Mouse (Mus musculus) hindbrain, embryonic 13.5 days (tissue): Measurements from ENCODE around the gene Fbln1. TPM values are rescaled to one million over a fixed set of nuclear protein-coding genes. Genes with fewer than 3 reads are reported as not detected.

Source experiments
- ATAC-seq: fragments of 200-750 bp; cut with Nextera tagmentation; 2 replicates; pipeline ENCODE4 v1.8.0; 2017; ENCODE audit warnings: moderate TSS enrichment; ENCODE audit not compliant: low FRiP score
- H3K27ac ChIP-seq: fragments of 300-500 bp; sonication (generic); 2 replicates; pipeline ENCODE4 v1.5.1; 2015; ENCODE audit warnings: inconsistent platforms, mild to moderate bottlenecking, moderate library complexity
- H3K27me3 ChIP-seq: fragments of 300-500 bp; sonication (generic); 2 replicates; pipeline ENCODE4 v1.6.1; 2015; ENCODE audit warnings: mild to moderate bottlenecking, inconsistent platforms
- H3K36me3 ChIP-seq: fragments of 300-500 bp; sonication (generic); 2 replicates; pipeline ENCODE4 v1.6.1; 2015; ENCODE audit warnings: mild to moderate bottlenecking, inconsistent platforms
- H3K4me1 ChIP-seq: fragments of 300-500 bp; sonication (generic); replicated peaks from 2 replicates; pipeline ENCODE4 v1.6.1; 2015; ENCODE audit warnings: inconsistent platforms
- H3K4me2 ChIP-seq: fragments of 300-500 bp; sonication (generic); 2 replicates; pipeline ENCODE4 v1.6.1; 2015; ENCODE audit warnings: inconsistent platforms, mild to moderate bottlenecking, moderate library complexity
- H3K4me3 ChIP-seq: fragments of 300-500 bp; sonication (generic); 2 replicates; pipeline ENCODE4 v1.5.1; 2015; ENCODE audit warnings: mild to moderate bottlenecking, inconsistent platforms
- H3K9ac ChIP-seq: fragments of 300-500 bp; sonication (generic); 2 replicates; pipeline ENCODE4 v1.6.1; 2015; ENCODE audit warnings: mild to moderate bottlenecking, inconsistent platforms
- H3K9me3 ChIP-seq: fragments of 300-500 bp; sonication (generic); 2 replicates; pipeline ENCODE4 v1.6.1; 2016; ENCODE audit warnings: inconsistent platforms
- WGBS: fragments of 180-500 bp; shearing (Covaris S2); methylation state at CpG from one replicate; pipeline ENCODE4 v1.1.7; 2015; 5-methylcytosine and 5-hydroxymethylcytosine counted together
- polyA plus RNA-seq: library from polyadenylated mRNA; unstranded; fragments of >200 nt; fragmentation: Nextera tagmentation; extraction: Ambion mirVana; gene quantifications from 2 replicates; pipeline ENCODE4 v1.2.1, GENCODE M21; 2015

Fbln1 gene
- polyA plus RNA-seq, 1 experiment from 2014 or later: 60.7 TPM

DNA sequence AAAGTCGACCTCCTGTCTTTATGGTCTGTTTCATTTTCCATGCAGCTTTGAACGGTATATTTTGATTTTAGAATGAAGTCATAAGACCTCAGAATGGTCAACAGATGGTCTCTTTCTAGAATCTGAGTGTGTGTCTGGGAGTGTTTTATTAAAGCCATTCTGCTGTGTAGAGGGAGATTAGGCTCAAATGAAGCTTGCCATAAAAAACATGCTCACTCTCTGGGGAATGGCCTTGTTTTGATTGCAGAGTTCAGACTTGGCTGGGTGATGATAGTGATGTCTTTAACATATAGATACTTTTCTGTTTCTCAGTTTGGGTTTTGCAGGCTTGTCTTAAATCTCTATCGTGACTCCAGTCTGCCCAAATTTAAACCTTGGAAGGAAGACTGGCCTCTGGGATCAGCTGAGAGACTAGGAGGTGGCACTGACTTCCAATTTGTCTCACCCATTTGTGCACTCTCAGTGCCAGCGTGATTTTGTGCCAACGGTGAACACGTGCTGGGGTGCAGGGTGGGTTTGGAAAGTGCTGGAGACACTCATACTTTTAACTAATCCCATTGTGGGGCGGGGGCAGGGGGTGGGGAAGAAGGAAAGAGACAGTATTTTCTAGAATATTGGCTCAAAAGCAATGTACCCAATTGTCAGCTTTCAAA lies 26.1 kb upstream of the Fbln1 start:
- no peak overlapping the region for H3K27ac ChIP-seq
- no peak overlapping the region for H3K4me2 ChIP-seq
- H3K4me3 ChIP-seq: no peak overlapping the region
- no peaks in the 10 kb centered on the region for H3K36me3 ChIP-seq
- WGBS: 78% methylated on average over 7 of the region's 7 CpGs
- ATAC-seq: no peak
- H3K4me1 ChIP-seq: 0 out of 2 replicates have a peak, but pooled peaks cover 4% of the 10 kb centered on the region
- H3K9ac ChIP-seq: no peak overlapping the region
- no peaks in the 10 kb centered on the region for H3K9me3 ChIP-seq
- no peaks in the 10 kb centered on the region for H3K27me3 ChIP-seq

DNA sequence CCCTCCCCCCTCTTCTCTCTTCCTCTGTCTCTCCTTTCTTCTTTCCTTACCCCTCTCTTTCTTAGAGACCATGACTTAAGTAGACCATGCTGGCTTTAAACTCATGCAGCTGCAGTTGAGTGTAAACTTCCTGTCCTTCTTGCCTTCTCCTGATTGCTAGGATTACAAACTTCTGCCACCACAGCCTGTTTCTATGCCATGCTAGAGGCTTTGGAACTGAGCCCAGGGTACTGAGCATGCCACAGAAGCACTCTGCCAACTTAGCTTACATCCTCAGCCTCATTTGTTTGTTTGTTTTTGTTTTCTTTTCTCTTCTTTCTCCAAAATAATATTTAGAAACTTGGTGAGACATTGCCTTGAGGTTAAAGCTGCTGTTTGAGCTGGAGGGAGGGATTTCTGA lies 25.4 kb upstream of the Fbln1 start:
- no peak overlapping the region for H3K4me2 ChIP-seq
- no peak overlapping the region for H3K4me3 ChIP-seq
- H3K27ac ChIP-seq: no peak overlapping the region
- no peaks in the 10 kb centered on the region for H3K9me3 ChIP-seq
- no peaks in the 10 kb centered on the region for H3K36me3 ChIP-seq
- H3K4me1 ChIP-seq: 0 out of 2 replicates have a peak, but pooled peaks cover 4% of the 10 kb centered on the region
- H3K27me3 ChIP-seq: no peaks in the 10 kb centered on the region
- ATAC-seq: no peak
- H3K9ac ChIP-seq: no peak overlapping the region

DNA sequence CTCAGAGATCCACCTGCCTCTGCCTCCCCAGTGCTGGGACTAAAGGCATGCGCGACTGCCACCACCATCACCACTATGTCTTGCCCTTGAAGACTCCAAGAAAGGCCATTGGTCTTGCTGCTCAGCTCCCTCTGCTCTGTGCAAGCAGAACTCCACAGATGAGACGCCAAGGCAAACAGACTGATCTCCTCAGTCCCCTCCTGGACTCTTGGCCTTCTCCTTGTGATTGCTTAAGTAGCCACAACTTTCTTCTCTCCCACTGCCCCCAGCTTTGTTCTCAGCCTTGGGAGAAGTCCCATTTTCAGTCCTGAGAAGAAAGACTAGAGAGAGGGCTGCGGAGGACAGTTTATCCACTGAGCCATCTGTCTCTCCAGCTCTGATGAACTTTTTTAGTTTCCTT lies 23.7 kb upstream of the Fbln1 start:
- Histone ChIP-seq H3K4me3 (no peak overlapping the region), H3K9me3 (no peaks in the 10 kb centered on the region), H3K36me3 (no peaks in the 10 kb centered on the region), H3K9ac (no peak overlapping the region), H3K27me3 (no peaks in the 10 kb centered on the region), H3K4me1 (0 out of 2 replicates have a peak, but pooled peaks cover 4% of the 10 kb centered on the region), H3K4me2 (no peak overlapping the region), H3K27ac (no peak overlapping the region)
- WGBS: 95% methylated on average over 4 of the region's 4 CpGs
- no peak for ATAC-seq

DNA sequence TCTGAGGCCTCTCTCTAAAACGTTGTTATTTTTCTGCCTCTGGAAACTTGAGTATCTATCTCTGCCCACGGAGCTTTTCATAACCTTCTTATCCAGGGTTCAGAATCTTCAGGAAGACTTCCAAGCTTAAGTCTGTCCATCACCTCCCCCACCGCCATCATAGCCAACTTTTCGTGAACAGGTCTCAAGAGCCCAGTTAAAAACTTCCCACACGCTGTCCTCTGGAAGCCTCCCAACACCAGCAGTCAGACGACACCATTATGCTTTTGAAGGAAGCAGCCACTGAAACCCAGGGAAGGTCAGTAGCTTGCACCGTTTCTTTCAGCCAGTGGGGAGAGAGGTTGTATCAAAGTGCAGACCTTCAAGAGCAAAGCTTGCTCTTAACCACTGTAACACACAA lies 18.8 kb upstream of the Fbln1 start:
- WGBS: 79% methylated on average over 7 of the region's 7 CpGs
- no peak overlapping the region for H3K9ac ChIP-seq
- ATAC-seq: no peak

DNA sequence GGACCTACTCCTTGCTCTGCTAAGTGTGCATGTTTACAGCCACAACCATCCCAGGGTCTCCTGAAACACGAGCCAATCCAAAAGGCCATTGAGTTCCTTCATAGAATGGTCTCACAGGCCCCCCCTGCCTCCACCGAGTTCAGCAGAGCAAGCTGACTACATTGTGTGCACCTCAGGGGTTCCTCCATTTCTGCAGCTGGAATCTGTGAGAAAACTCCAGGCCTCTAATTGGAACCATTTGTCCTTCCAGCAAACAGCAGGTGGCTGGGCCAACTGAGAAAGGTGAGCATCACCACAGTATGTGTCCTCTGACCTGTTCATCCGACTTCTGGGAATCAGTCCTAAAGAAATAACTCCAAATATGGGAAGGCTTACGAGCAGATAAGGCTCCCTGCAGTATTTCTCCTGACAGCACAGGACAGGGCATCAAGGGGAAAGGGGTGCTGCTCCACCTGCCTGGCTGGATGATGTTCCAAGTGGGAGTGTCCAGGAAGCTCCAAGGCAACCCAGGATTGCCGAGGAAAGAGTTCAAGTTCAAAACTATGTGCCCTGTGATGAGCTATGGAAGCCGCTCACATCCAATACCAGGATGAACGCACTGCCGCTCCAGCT lies 17.5 kb upstream of the Fbln1 start:
- Histone ChIP-seq H3K27ac (no peak overlapping the region), H3K4me3 (no peak overlapping the region), H3K9ac (no peak overlapping the region), H3K4me1 (no peaks in the 10 kb centered on the region; the same call in 1 of the 2 replicates), H3K27me3 (no peaks in the 10 kb centered on the region), H3K9me3 (no peaks in the 10 kb centered on the region), H3K4me2 (no peak overlapping the region), H3K36me3 (no peaks in the 10 kb centered on the region)
- 58% methylated on average over 8 of the region's 8 CpGs for WGBS
- ATAC-seq: no peak

More for the DNA sequence above, 18.8 kb upstream of the Fbln1 start:
- Histone ChIP-seq H3K27me3 (no peaks in the 10 kb centered on the region), H3K4me1 (no peaks in the 10 kb centered on the region; the same call in 1 of the 2 replicates), H3K27ac (no peak overlapping the region), H3K4me3 (no peak overlapping the region), H3K4me2 (no peak overlapping the region), H3K9me3 (no peaks in the 10 kb centered on the region), H3K36me3 (no peaks in the 10 kb centered on the region)

DNA sequence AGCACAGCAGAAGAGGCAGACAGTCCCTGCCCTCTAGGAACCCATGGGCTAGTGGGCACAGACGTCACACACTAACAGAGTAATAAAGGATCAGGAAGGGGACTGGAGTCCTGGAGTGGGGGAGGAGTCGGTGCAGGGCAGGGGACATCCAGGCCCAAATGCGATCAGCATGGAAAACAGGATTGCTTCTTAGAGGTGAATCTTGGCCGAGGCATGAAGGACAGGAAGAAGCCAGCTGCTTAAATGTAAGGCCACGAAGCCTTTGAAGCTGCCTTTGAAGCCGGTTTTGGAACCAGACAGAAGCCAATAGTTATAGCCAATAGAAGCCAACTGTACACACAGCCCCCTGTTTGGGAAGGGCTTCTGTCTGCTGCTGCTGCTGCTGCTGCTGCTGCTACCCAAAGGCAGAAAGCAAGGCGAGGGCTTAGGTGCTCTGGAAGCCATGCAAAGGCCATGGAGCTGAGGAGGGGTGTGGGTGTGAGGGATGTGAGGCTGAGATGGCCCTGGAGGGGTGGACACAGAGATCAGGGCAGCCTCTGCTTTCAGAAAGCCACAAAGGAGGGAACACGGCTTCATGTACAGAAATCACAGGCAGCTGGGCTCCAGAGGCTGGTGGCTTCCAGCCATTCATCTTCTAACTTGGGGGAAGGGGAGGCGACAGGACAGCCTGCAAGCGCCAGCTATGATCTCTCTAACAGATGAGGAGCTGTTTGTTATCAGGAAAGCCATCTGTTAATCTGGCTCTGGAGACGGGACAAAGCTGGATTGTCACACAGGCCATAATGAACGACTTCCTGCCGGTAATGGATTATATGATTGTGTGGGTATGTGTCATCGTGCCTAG lies 5.1 kb upstream of the Fbln1 start:
- H3K4me1 ChIP-seq: peaks cover 19% of the 10 kb centered on the region
- peak overlapping the region; percentile 82 for H3K27ac ChIP-seq
- peaks cover 26% of the 10 kb centered on the region for H3K27me3 ChIP-seq
- no peak overlapping the region for H3K4me3 ChIP-seq
- no peaks in the 10 kb centered on the region for H3K36me3 ChIP-seq
- 29% methylated on average over 14 of the region's 14 CpGs for whole genome bisulfite sequencing
- peak overlapping the region; percentile 14; the same call in 1 of the 2 replicates for H3K9ac ChIP-seq
- ATAC-seq: no peak
- H3K4me2 ChIP-seq: no peak overlapping the region
- H3K9me3 ChIP-seq: no peaks in the 10 kb centered on the region

DNA sequence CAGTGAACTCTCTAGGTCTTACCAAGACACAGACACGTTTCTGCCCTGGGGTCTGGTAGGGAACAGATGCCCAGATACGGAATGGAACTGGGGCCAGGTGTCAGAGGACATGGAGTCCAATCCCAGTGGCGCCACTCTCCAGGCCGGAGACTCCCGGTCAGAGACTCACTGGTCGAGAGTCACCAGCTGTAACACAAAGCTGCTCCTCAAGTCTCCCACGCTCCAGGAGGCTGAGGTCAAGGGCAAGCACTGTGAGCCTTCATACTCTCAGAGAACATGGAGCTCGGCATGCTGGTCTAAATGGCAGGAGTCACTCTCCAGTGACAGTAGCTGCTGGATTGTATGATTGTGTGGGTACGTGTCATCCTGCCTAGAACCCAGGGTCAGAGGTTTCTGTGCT lies 3.5 kb upstream of the Fbln1 start:
- Histone ChIP-seq H3K9me3 (no peaks in the 10 kb centered on the region), H3K4me1 (peaks cover 34% of the 10 kb centered on the region), H3K4me2 (no peak overlapping the region), H3K27ac (no peak overlapping the region), H3K9ac (no peak overlapping the region), H3K27me3 (peaks cover 26% of the 10 kb centered on the region), H3K36me3 (no peaks in the 10 kb centered on the region), H3K4me3 (no peak overlapping the region)
- WGBS: 70% methylated on average over 9 of the region's 9 CpGs
- ATAC-seq: no peak

DNA sequence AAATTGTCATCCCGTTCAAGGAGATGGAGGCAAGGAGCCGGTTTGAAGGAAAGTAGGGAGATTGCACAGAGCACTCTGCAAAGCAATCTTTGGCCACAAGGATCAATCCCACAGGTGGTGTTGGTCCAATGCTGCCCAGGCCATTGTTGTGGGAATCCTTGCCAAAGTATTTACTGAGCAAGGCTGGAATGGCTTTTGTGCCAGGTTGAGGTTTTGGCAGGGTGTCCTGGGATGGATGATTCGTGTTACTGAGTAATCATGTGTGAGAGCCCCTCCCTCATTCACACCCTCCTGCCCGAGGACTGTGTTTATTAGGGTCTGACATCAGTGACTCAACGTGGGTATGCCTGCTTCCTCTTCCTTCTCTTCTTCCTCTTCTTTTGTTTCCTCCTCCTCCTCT lies 3.0 kb upstream of the Fbln1 start:
- ATAC-seq: no peak

DNA sequence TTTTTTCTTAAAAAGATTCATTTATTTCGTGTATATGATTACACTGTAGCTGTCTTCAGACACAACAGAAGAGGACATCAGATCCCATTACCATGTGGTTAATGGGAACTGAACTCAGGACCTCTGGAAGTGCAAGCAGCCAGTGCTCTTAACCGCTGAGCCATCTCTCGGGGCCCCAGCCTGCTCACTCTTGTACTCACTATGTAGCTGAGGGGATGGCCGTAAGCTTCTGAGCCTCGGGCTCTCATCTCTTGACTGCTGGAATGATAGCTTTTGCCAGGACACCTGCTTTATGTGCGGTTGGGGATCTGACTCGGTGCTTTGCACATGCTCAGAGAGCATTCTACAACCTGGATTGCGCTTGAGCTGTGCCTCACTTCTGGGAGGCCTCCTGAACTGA lies 1.4 kb upstream of the Fbln1 start:
- no peak for ATAC-seq
- H3K4me2 ChIP-seq: no peak overlapping the region
- H3K4me1 ChIP-seq: peaks cover 48% of the 10 kb centered on the region
- H3K4me3 ChIP-seq: no peak overlapping the region
- H3K27me3 ChIP-seq: peaks cover 26% of the 10 kb centered on the region
- H3K36me3 ChIP-seq: no peaks in the 10 kb centered on the region
- WGBS: 55% methylated on average over 8 of the region's 8 CpGs
- H3K9ac ChIP-seq: no peak overlapping the region
- H3K27ac ChIP-seq: no peak overlapping the region
- H3K9me3 ChIP-seq: no peaks in the 10 kb centered on the region

More for the DNA sequence above, 3.0 kb upstream of the Fbln1 start:
- peaks cover 40% of the 10 kb centered on the region for H3K4me1 ChIP-seq
- no peaks in the 10 kb centered on the region for H3K36me3 ChIP-seq
- H3K4me2 ChIP-seq: no peak overlapping the region
- WGBS: 59% methylated on average over 5 of the region's 5 CpGs
- peaks cover 26% of the 10 kb centered on the region for H3K27me3 ChIP-seq
- H3K9ac ChIP-seq: no peak overlapping the region
- no peaks in the 10 kb centered on the region for H3K9me3 ChIP-seq
- H3K4me3 ChIP-seq: no peak overlapping the region
- H3K27ac ChIP-seq: no peak overlapping the region

DNA sequence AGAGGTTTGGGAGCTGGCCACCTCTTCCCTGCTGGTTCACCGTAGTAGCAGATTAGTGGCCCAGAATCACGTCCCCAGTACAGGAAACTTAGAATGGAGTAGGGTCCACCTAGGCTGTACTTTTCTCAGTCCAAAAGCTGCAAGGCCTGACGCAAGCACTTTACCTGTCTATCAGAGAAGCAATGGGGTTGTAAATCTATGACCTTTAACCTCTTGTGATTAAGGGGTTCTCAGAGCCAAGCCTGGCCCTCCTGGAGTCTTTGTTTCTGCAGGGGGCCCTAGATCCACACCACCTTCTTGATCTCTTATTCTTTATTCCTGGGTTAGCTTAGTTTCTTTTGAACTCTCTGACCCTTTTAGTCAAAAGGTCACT lies 940 bp downstream of the Fbln1 start:
- Histone ChIP-seq H3K9me3 (0 out of 2 replicates have a peak, but pooled peaks cover 3% of the 10 kb centered on the region), H3K9ac (peak overlapping the region; percentile 81), H3K4me3 (peak overlapping the region; percentile 56), H3K4me2 (peak overlapping the region; percentile 90), H3K27ac (peak overlapping the region; percentile 74; the same call in 1 of the 2 replicates), H3K27me3 (peaks cover 26% of the 10 kb centered on the region), H3K36me3 (0 out of 2 replicates have a peak, but pooled peaks cover 4% of the 10 kb centered on the region), H3K4me1 (peaks cover 31% of the 10 kb centered on the region)
- 7% methylated on average over 3 of the region's 3 CpGs for WGBS
- no peak for ATAC-seq

DNA sequence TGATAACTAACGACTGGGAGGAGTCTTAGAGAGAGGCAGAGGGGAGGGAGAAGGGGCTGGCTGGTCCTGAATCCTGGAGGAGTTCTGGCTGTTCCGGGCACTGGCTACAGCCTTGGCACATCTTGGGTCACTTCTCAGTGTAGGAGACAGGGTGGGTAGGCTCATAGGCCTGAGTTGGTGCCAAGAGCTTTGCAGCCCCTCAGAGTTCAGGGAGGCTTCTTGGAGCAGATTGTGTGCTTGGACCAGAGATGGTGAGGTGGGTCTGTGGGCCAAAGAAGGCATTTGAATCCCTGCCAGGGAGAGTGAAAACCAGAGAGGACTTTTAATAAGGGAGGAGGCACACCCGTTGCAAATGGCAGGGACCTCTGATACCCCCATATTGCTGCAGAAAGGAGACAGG lies 1.3 kb downstream of the Fbln1 start:
- Histone ChIP-seq H3K4me1 (peaks cover 31% of the 10 kb centered on the region), H3K27ac (peak overlapping the region; percentile 74), H3K4me2 (peak overlapping the region; percentile 90), H3K9ac (0 out of 2 replicates have a peak overlapping the region, but pooled peaks have one; percentile 81), H3K4me3 (peak overlapping the region; percentile 56), H3K27me3 (peaks cover 26% of the 10 kb centered on the region), H3K36me3 (0 out of 2 replicates have a peak, but pooled peaks cover 6% of the 10 kb centered on the region), H3K9me3 (0 out of 2 replicates have a peak, but pooled peaks cover 3% of the 10 kb centered on the region)
- WGBS: 6% methylated on average over 3 of the region's 3 CpGs
- no peak for ATAC-seq

DNA sequence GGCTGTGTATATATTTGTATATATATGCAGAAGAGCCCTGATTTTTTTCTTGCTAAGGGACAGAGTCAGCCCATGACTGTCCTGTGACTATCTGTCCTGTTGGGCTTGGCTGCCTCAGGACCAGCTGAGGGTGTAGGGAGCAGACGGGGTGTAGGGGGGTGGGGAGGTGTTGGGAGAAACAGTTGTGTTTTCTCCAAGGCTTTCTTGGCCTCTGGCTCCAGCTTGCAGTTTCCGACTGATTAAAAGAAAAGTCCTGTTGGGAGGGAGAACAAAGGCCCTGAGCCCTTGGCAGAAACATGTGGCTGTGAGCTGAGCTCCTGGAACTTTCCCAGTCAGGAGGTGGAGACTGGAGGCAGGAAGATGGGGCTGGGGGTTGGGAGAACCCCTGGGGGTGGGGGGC lies 2.0 kb downstream of the Fbln1 start:
- Histone ChIP-seq H3K4me3 (0 out of 2 replicates have a peak overlapping the region, but pooled peaks have one; percentile 4), H3K36me3 (0 out of 2 replicates have a peak, but pooled peaks cover 10% of the 10 kb centered on the region), H3K9me3 (0 out of 2 replicates have a peak, but pooled peaks cover 3% of the 10 kb centered on the region), H3K9ac (peak overlapping the region; percentile 10; the same call in 1 of the 2 replicates), H3K4me1 (peaks cover 31% of the 10 kb centered on the region), H3K27me3 (peaks cover 20% of the 10 kb centered on the region), H3K4me2 (peak overlapping the region; percentile 90), H3K27ac (peak overlapping the region; percentile 74)
- no peak for ATAC-seq
- WGBS: 7% methylated on average over 2 of the region's 2 CpGs
